Mouse (Mus musculus) thymus, adult 2 months (tissue): ENCODE measurements around the gene Spryd4.
"Not testable (repeated sequence)": the region's sequence is repeated elsewhere in the genome, so short reads cannot be mapped to it uniquely, and the experiment has no call there.

Experiments used
- CTCF ChIP-seq: fragments of 200-500 bp; IDR thresholded peaks from 2 replicates; pipeline ENCODE4 v1.5.1; 2012; ENCODE audit warnings: mild to moderate bottlenecking, control low read depth, low read length, moderate library complexity, borderline replicate concordance; ENCODE audit not compliant: control insufficient read depth, poor library complexity, insufficient read depth; ENCODE audit errors: extremely low read depth
- POLR2A ChIP-seq: fragments of 200-500 bp; IDR thresholded peaks from 2 replicates; pipeline ENCODE4 v1.6.1; 2012; ENCODE audit warnings: mild to moderate bottlenecking, low read length, control low read depth, moderate library complexity; ENCODE audit not compliant: control insufficient read depth, poor library complexity, insufficient read depth; ENCODE audit errors: extremely low read depth

DNA sequence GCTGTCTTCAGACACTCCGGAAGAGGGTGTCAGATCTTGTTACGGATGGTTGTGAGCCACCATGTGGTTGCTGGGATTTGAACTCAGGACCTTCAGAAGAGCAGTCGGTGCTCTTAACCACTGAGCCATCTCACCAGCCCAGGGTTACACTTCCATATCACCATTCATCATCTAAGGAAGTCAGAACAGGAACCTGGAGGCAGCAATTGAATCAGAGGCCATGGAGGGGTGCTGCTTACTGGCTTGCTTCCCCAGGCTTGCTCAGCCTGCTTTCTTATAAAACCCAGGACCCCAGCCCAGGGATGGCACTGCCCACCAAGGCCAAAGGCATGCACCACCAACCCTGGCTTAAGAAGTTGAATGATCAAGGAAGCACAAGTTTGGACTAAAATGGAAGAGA, 45.9 kb downstream of the Spryd4 start:
- TF ChIP-seq POLR2A, CTCF: not testable (repeated sequence)
